Mouse (Mus musculus) liver, embryonic 14.5 days (tissue): ENCODE data around the gene Plb1.

Experiments
- CTCF ChIP-seq: IDR thresholded peaks from 2 replicates; pipeline ENCODE4 v1.5.1; 2016; ENCODE audit warnings: antibody characterized with exemption, low read depth, control low read depth
- EP300 ChIP-seq: IDR thresholded peaks from 2 replicates; pipeline ENCODE4 v1.6.1; 2016; ENCODE audit warnings: antibody characterized with exemption, low read depth

DNA sequence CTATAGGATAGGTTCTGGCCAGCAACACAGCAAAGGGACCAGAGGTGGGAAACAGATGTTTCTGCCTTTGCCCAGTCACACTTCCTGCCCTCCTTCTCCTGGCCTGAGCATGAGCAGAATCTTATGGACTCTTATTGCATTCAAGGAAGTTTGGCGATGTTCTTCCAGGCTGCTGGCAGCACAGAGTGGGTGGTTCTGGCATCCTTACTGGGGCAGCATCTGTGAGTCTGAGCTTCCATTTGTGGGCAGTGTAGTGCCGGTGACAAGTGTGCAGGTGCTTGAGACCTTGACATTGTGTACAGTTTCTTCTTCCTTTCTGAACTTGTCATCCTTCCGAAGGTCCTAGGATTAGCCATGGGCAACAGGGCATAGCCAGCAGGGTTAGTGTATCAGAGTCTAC is 12.9 kb downstream of the Plb1 start:
- TF ChIP-seq CTCF: no peak
- no peak for TF ChIP-seq EP300
